Mouse (Mus musculus) lung, embryonic 15.5 days (tissue): ENCODE data around the gene Agt. TPM values are rescaled to one million over a fixed set of nuclear protein-coding genes. Genes with fewer than 3 reads are reported as not detected.

ENCODE experiments used
- ATAC-seq: fragments of 200-750 bp; cut with Nextera tagmentation; 2 replicates; pipeline ENCODE4 v1.8.0; 2017; ENCODE audit warnings: moderate number of reproducible peaks, borderline replicate concordance; ENCODE audit not compliant: low FRiP score, low TSS enrichment; ENCODE audit errors: extremely low read depth
- H3K27ac ChIP-seq: fragments of 300-500 bp; sonication (generic); 2 replicates; pipeline ENCODE4 v1.5.1; 2015; ENCODE audit warnings: moderate library complexity, mild to moderate bottlenecking, inconsistent platforms
- H3K27me3 ChIP-seq: fragments of 300-500 bp; sonication (generic); 2 replicates; pipeline ENCODE4 v1.6.1; 2015; ENCODE audit warnings: inconsistent platforms
- H3K36me3 ChIP-seq: fragments of 300-500 bp; sonication (generic); 2 replicates; pipeline ENCODE4 v1.6.1; 2015; ENCODE audit warnings: inconsistent platforms
- H3K4me1 ChIP-seq: fragments of 300-500 bp; sonication (generic); 2 replicates; pipeline ENCODE4 v1.6.1; 2015; ENCODE audit warnings: inconsistent platforms
- H3K4me2 ChIP-seq: fragments of 300-500 bp; sonication (generic); 2 replicates; pipeline ENCODE4 v1.6.1; 2015; ENCODE audit warnings: inconsistent platforms, mild to moderate bottlenecking, moderate library complexity
- H3K4me3 ChIP-seq: fragments of 300-500 bp; sonication (generic); 2 replicates; pipeline ENCODE4 v1.5.1; 2015; ENCODE audit warnings: mild to moderate bottlenecking, inconsistent platforms
- H3K9ac ChIP-seq: fragments of 300-500 bp; sonication (generic); 2 replicates; pipeline ENCODE4 v1.6.1; 2015; ENCODE audit warnings: inconsistent platforms
- H3K9me3 ChIP-seq: fragments of 300-500 bp; sonication (generic); 2 replicates; pipeline ENCODE4 v1.6.1; 2016; ENCODE audit warnings: inconsistent platforms
- WGBS: fragments of 180-500 bp; shearing (Covaris S2); methylation state at CpG from one replicate; pipeline ENCODE4 v1.1.7; 2015; 5-methylcytosine and 5-hydroxymethylcytosine counted together
- polyA plus RNA-seq: library from polyadenylated mRNA; unstranded; fragments of >200 nt; fragmentation: Nextera tagmentation; extraction: Ambion mirVana; gene quantifications from 2 replicates; pipeline ENCODE4 v1.2.1, GENCODE M21; 2015

Agt gene
- polyA plus RNA-seq = 6.9 and 7.9 TPM in 2 replicates

- WGBS = 61% methylated on average over 2 of the region's 2 CpGs
- H3K27ac ChIP-seq = peak within 1 kb of the TSS; percentile 83
- ATAC-seq = no peak
- no peak within 1 kb of the TSS for H3K4me3 ChIP-seq
- no peak within 1 kb of the TSS for H3K9ac ChIP-seq
- no peaks in the 10 kb centered on the region for H3K36me3 ChIP-seq
- H3K4me2 ChIP-seq = no peak within 1 kb of the TSS
- no peaks in the 10 kb centered on the region for H3K9me3 ChIP-seq
- no peaks in the 10 kb centered on the region for H3K27me3 ChIP-seq
- peaks cover 45% of the 10 kb centered on the region for H3K4me1 ChIP-seq
Measured at GRCm38 (mm10) chr8:124569593-124569992, at the start of gene Agt. TSS of gene Agt (minus strand) at chr8:124569706.

GRCm38 (mm10) chr8:124618252-124618651 lies 48.7 kb upstream of the Agt start:
- Histone ChIP-seq H3K27me3 (peaks cover 16% of the 10 kb centered on the region; the same call in 1 of the 2 replicates), H3K9me3 (no peaks in the 10 kb centered on the region), H3K27ac (no peak overlapping the region), H3K4me3 (no peak overlapping the region), H3K4me1 (peaks cover 14% of the 10 kb centered on the region), H3K4me2 (no peak overlapping the region), H3K36me3 (no peaks in the 10 kb centered on the region), H3K9ac (no peak overlapping the region)
- 40% methylated on average over 9 of the region's 9 CpGs for WGBS
- no peak for ATAC-seq

GRCm38 (mm10) chr8:124617266-124617869 lies 47.9 kb upstream of the Agt start:
- Histone ChIP-seq H3K4me1 (peaks cover 14% of the 10 kb centered on the region), H3K4me2 (peak overlapping the region; percentile 65), H3K36me3 (no peaks in the 10 kb centered on the region), H3K9ac (peak overlapping the region; percentile 25; the same call in 1 of the 2 replicates), H3K9me3 (no peaks in the 10 kb centered on the region), H3K4me3 (peak overlapping the region; percentile 28), H3K27me3 (peaks cover 16% of the 10 kb centered on the region; the same call in 1 of the 2 replicates), H3K27ac (no peak overlapping the region)
- WGBS = 14% methylated on average over 17 of the region's 17 CpGs
- ATAC-seq = peak; percentile 70; the same call in 1 of the 2 replicates

- WGBS = 67% methylated on average over 5 of the region's 6 CpGs
Measured at GRCm38 (mm10) chr8:124614325-124614724, 44.8 kb upstream of the Agt start.

GRCm38 (mm10) chr8:124608972-124609353 lies 39.5 kb upstream of the Agt start:
- H3K36me3 ChIP-seq = no peaks in the 10 kb centered on the region
- no peaks in the 10 kb centered on the region for H3K27me3 ChIP-seq
- WGBS = 58% methylated on average over 9 of the region's 9 CpGs
- no peaks in the 10 kb centered on the region for H3K4me1 ChIP-seq
- H3K9me3 ChIP-seq = no peaks in the 10 kb centered on the region
- no peak for ATAC-seq
- no peak overlapping the region for H3K4me3 ChIP-seq
- H3K27ac ChIP-seq = no peak overlapping the region
- H3K9ac ChIP-seq = no peak overlapping the region
- no peak overlapping the region for H3K4me2 ChIP-seq

More at GRCm38 (mm10) chr8:124614325-124614724, 44.8 kb upstream of the Agt start:
- Histone ChIP-seq H3K4me3 (no peak overlapping the region), H3K36me3 (no peaks in the 10 kb centered on the region), H3K27ac (no peak overlapping the region), H3K4me2 (no peak overlapping the region), H3K4me1 (peaks cover 14% of the 10 kb centered on the region), H3K9me3 (no peaks in the 10 kb centered on the region), H3K27me3 (peaks cover 16% of the 10 kb centered on the region; the same call in 1 of the 2 replicates), H3K9ac (no peak overlapping the region)
- ATAC-seq = no peak

GRCm38 (mm10) chr8:124608239-124608971 lies 38.9 kb upstream of the Agt start:
- ATAC-seq = peak; percentile 48; the same call in 1 of the 2 replicates
- Histone ChIP-seq H3K36me3 (no peaks in the 10 kb centered on the region), H3K27me3 (no peaks in the 10 kb centered on the region), H3K9ac (no peak overlapping the region), H3K4me1 (no peaks in the 10 kb centered on the region), H3K4me2 (no peak overlapping the region), H3K27ac (no peak overlapping the region), H3K4me3 (no peak overlapping the region), H3K9me3 (no peaks in the 10 kb centered on the region)
- WGBS = 61% methylated on average over 13 of the region's 13 CpGs

GRCm38 (mm10) chr8:124604066-124604465 lies 34.6 kb upstream of the Agt start:
- Histone ChIP-seq H3K9me3 (no peaks in the 10 kb centered on the region), H3K4me2 (no peak overlapping the region), H3K27me3 (no peaks in the 10 kb centered on the region), H3K27ac (no peak overlapping the region), H3K4me1 (no peaks in the 10 kb centered on the region), H3K9ac (no peak overlapping the region), H3K4me3 (no peak overlapping the region), H3K36me3 (no peaks in the 10 kb centered on the region)
- ATAC-seq = no peak
- WGBS = 69% methylated on average over 5 of the region's 5 CpGs

GRCm38 (mm10) chr8:124589393-124589792 lies 19.9 kb upstream of the Agt start:
- H3K4me2 ChIP-seq = no peak overlapping the region
- H3K36me3 ChIP-seq = no peaks in the 10 kb centered on the region
- no peak overlapping the region for H3K9ac ChIP-seq
- H3K27ac ChIP-seq = no peak overlapping the region
- WGBS = 75% methylated on average over 4 of the region's 4 CpGs
- H3K9me3 ChIP-seq = no peaks in the 10 kb centered on the region
- no peak overlapping the region for H3K4me3 ChIP-seq
- H3K27me3 ChIP-seq = no peaks in the 10 kb centered on the region
- ATAC-seq = no peak
- peaks cover 16% of the 10 kb centered on the region for H3K4me1 ChIP-seq

GRCm38 (mm10) chr8:124586556-124586955 lies 17.1 kb upstream of the Agt start:
- Histone ChIP-seq H3K36me3 (no peaks in the 10 kb centered on the region), H3K4me1 (peaks cover 16% of the 10 kb centered on the region), H3K27ac (no peak overlapping the region), H3K9ac (no peak overlapping the region), H3K27me3 (no peaks in the 10 kb centered on the region), H3K9me3 (no peaks in the 10 kb centered on the region), H3K4me3 (no peak overlapping the region), H3K4me2 (no peak overlapping the region)
- WGBS = 83% methylated on average over 2 of the region's 2 CpGs
- peak; percentile 24; the same call in 1 of the 2 replicates for ATAC-seq

- Histone ChIP-seq H3K36me3 (no peaks in the 10 kb centered on the region), H3K9ac (no peak overlapping the region), H3K4me1 (peaks cover 16% of the 10 kb centered on the region), H3K4me3 (no peak overlapping the region), H3K27me3 (no peaks in the 10 kb centered on the region), H3K9me3 (no peaks in the 10 kb centered on the region), H3K4me2 (no peak overlapping the region), H3K27ac (no peak overlapping the region)
- 22% methylated on average over 3 of the region's 3 CpGs for WGBS
- ATAC-seq = peak; percentile 73
Measured at GRCm38 (mm10) chr8:124585718-124586425, 16.4 kb upstream of the Agt start.

GRCm38 (mm10) chr8:124576751-124577150 lies 7.2 kb upstream of the Agt start:
- Histone ChIP-seq H3K27ac (peak overlapping the region; percentile 48), H3K36me3 (no peaks in the 10 kb centered on the region), H3K4me3 (no peak overlapping the region), H3K9ac (no peak overlapping the region), H3K4me2 (no peak overlapping the region), H3K4me1 (peaks cover 29% of the 10 kb centered on the region), H3K27me3 (no peaks in the 10 kb centered on the region), H3K9me3 (no peaks in the 10 kb centered on the region)
- WGBS = 61% methylated on average over 1 of the region's 1 CpGs
- peak; percentile 37; the same call in 1 of the 2 replicates for ATAC-seq

GRCm38 (mm10) chr8:124575811-124576210 lies 6.3 kb upstream of the Agt start, which contains the start of gene Capn9:
TSS of gene Capn9 (plus strand) at chr8:124576111.
- Histone ChIP-seq H3K4me1 (peaks cover 38% of the 10 kb centered on the region), H3K27ac (peak within 1 kb of the TSS; percentile 48), H3K4me3 (no peak within 1 kb of the TSS), H3K27me3 (no peaks in the 10 kb centered on the region), H3K9me3 (no peaks in the 10 kb centered on the region), H3K4me2 (no peak within 1 kb of the TSS), H3K9ac (no peak within 1 kb of the TSS), H3K36me3 (no peaks in the 10 kb centered on the region)
- WGBS = 70% methylated on average over 8 of the region's 8 CpGs
- ATAC-seq = no peak
